Mouse (Mus musculus) hindbrain, embryonic 11.5 days (tissue): ENCODE measurements at regions not wholly inside any gene's neighbourhood (a gene's known extent, or its start where the extent isn't known, plus 50 kb on each side); places are given as distances from the start of the nearest gene placed in this dataset.

Experiments used
- ATAC-seq: fragments of 200-750 bp; cut with Nextera tagmentation; 2 replicates; pipeline ENCODE4 v1.8.0; 2017; ENCODE audit warnings: mild to moderate bottlenecking, moderate TSS enrichment, moderate library complexity; ENCODE audit not compliant: low FRiP score
- DNase-seq: peaks from one replicate; pipeline ENCODE4 v3.0.0-alpha.2; 2015; ENCODE audit warnings: low spot score
- H3K27ac ChIP-seq: fragments of 300-500 bp; sonication (generic); 2 replicates; pipeline ENCODE4 v1.5.1; 2014; ENCODE audit warnings: mild to moderate bottlenecking, low read depth, low read length
- H3K27me3 ChIP-seq: fragments of 300-500 bp; sonication (generic); 2 replicates; pipeline ENCODE4 v1.6.1; 2014; ENCODE audit warnings: mild to moderate bottlenecking, low read length, moderate library complexity, mixed read lengths; ENCODE audit not compliant: control insufficient read depth, insufficient read depth
- H3K36me3 ChIP-seq: fragments of 300-500 bp; sonication (generic); 2 replicates; pipeline ENCODE4 v1.6.1; 2014; ENCODE audit warnings: mild to moderate bottlenecking, low read length, moderate library complexity, mixed read lengths; ENCODE audit not compliant: control insufficient read depth, insufficient read depth
- H3K4me1 ChIP-seq: fragments of 300-500 bp; sonication (generic); replicated peaks from 2 replicates; pipeline ENCODE4 v1.6.1; 2014; ENCODE audit warnings: low read length, mixed read lengths; ENCODE audit not compliant: control insufficient read depth, insufficient read depth
- H3K4me2 ChIP-seq: fragments of 300-500 bp; sonication (generic); replicated peaks from 2 replicates; pipeline ENCODE4 v1.6.1; 2014; ENCODE audit warnings: mild to moderate bottlenecking, low read depth, low read length
- H3K4me3 ChIP-seq: fragments of 300-500 bp; sonication (generic); 2 replicates; pipeline ENCODE4 v1.5.1; 2014; ENCODE audit warnings: low read depth, low read length
- H3K9ac ChIP-seq: fragments of 300-500 bp; sonication (generic); 2 replicates; pipeline ENCODE4 v1.6.1; 2014; ENCODE audit warnings: low read depth, low read length
- H3K9me3 ChIP-seq: fragments of 300-500 bp; sonication (generic); 2 replicates; pipeline ENCODE4 v1.6.1; 2016; ENCODE audit warnings: low read length; ENCODE audit not compliant: control insufficient read depth
- WGBS: fragments of 180-500 bp; shearing (Covaris S2); extraction: QIAGEN DNeasy Blood & Tissue Kit; methylation state at CpG from one replicate; pipeline ENCODE4 v1.1.7; 2014; 5-methylcytosine and 5-hydroxymethylcytosine counted together

GRCm38 (mm10) chr14:72234234-72235075 is 257.2 kb downstream of the Gm9195 start:
- no peaks in the 10 kb centered on the region for H3K4me1 ChIP-seq
- 77% methylated on average over 6 of the region's 6 CpGs for WGBS
- no peak overlapping the region for H3K4me2 ChIP-seq
- H3K9me3 ChIP-seq, result no peaks in the 10 kb centered on the region
- no peaks in the 10 kb centered on the region for H3K36me3 ChIP-seq
- H3K4me3 ChIP-seq, result no peak overlapping the region
- H3K9ac ChIP-seq, result no peak overlapping the region
- no peaks in the 10 kb centered on the region for H3K27me3 ChIP-seq
- no peak for ATAC-seq
- no peak overlapping the region for H3K27ac ChIP-seq
- no peak for DNase-seq

- Histone ChIP-seq H3K27ac (no peak overlapping the region), H3K9me3 (no peaks in the 10 kb centered on the region), H3K9ac (no peak overlapping the region), H3K4me2 (no peak overlapping the region), H3K4me1 (no peaks in the 10 kb centered on the region), H3K4me3 (no peak overlapping the region), H3K36me3 (no peaks in the 10 kb centered on the region), H3K27me3 (no peaks in the 10 kb centered on the region)
- no peak for ATAC-seq
- DNase-seq, result no peak
- WGBS, result 84% methylated on average over 5 of the region's 5 CpGs
These were observed 263.8 kb downstream of the Gm9195 start for GRCm38 (mm10) chr14:72227853-72228252.

GRCm38 (mm10) chr14:72227441-72227840 is 264.2 kb downstream of the Gm9195 start:
- 83% methylated on average over 1 of the region's 1 CpGs for WGBS
- Histone ChIP-seq H3K36me3 (no peaks in the 10 kb centered on the region), H3K9ac (no peak overlapping the region), H3K4me3 (no peak overlapping the region), H3K27ac (no peak overlapping the region), H3K4me1 (no peaks in the 10 kb centered on the region), H3K27me3 (no peaks in the 10 kb centered on the region), H3K4me2 (no peak overlapping the region), H3K9me3 (no peaks in the 10 kb centered on the region)
- no peak for DNase-seq
- no peak for ATAC-seq

GRCm38 (mm10) chr14:72226946-72227345 is 264.7 kb downstream of the Gm9195 start:
- H3K27me3 ChIP-seq, result no peaks in the 10 kb centered on the region
- WGBS, result 79% methylated on average over 1 of the region's 1 CpGs
- ATAC-seq (no peak), DNase-seq (no peak)
- no peaks in the 10 kb centered on the region for H3K4me1 ChIP-seq
- no peak overlapping the region for H3K9ac ChIP-seq
- no peak overlapping the region for H3K4me3 ChIP-seq
- H3K27ac ChIP-seq, result no peak overlapping the region
- H3K4me2 ChIP-seq, result no peak overlapping the region
- H3K9me3 ChIP-seq, result no peaks in the 10 kb centered on the region
- no peaks in the 10 kb centered on the region for H3K36me3 ChIP-seq

- Histone ChIP-seq H3K27me3 (no peaks in the 10 kb centered on the region), H3K4me3 (no peak overlapping the region), H3K36me3 (no peaks in the 10 kb centered on the region), H3K4me2 (no peak overlapping the region), H3K9ac (no peak overlapping the region), H3K27ac (no peak overlapping the region), H3K4me1 (no peaks in the 10 kb centered on the region), H3K9me3 (no peaks in the 10 kb centered on the region)
- peak; percentile 13 for DNase-seq
- no peak for ATAC-seq
- WGBS, result 41% methylated on average over 2 of the region's 2 CpGs
These were observed 268.8 kb downstream of the Gm9195 start for GRCm38 (mm10) chr14:72222836-72223235.

GRCm38 (mm10) chr14:72219523-72219922 is 272.1 kb downstream of the Gm9195 start:
- no peaks in the 10 kb centered on the region for H3K4me1 ChIP-seq

GRCm38 (mm10) chr14:72200307-72200706 is 291.3 kb downstream of the Gm9195 start:
- H3K36me3 ChIP-seq, result no peaks in the 10 kb centered on the region
- DNase-seq (no peak), ATAC-seq (no peak)
- no peaks in the 10 kb centered on the region for H3K9me3 ChIP-seq
- no peak overlapping the region for H3K9ac ChIP-seq
- no peaks in the 10 kb centered on the region for H3K4me1 ChIP-seq
- no peak overlapping the region for H3K4me2 ChIP-seq
- H3K4me3 ChIP-seq, result no peak overlapping the region
- no peaks in the 10 kb centered on the region for H3K27me3 ChIP-seq
- H3K27ac ChIP-seq, result no peak overlapping the region
- WGBS, result 81% methylated on average over 3 of the region's 3 CpGs

More at GRCm38 (mm10) chr14:72219523-72219922, 272.1 kb downstream of the Gm9195 start:
- Histone ChIP-seq H3K27me3 (no peaks in the 10 kb centered on the region), H3K9ac (no peak overlapping the region), H3K27ac (no peak overlapping the region), H3K4me2 (no peak overlapping the region), H3K36me3 (no peaks in the 10 kb centered on the region), H3K4me3 (no peak overlapping the region), H3K9me3 (no peaks in the 10 kb centered on the region)
- 93% methylated on average over 6 of the region's 6 CpGs for WGBS
- DNase-seq (no peak), ATAC-seq (no peak)

GRCm38 (mm10) chr14:72199900-72200299 is 291.7 kb downstream of the Gm9195 start:
- ATAC-seq (no peak), DNase-seq (no peak)
- Histone ChIP-seq H3K27ac (no peak overlapping the region), H3K9me3 (no peaks in the 10 kb centered on the region), H3K27me3 (no peaks in the 10 kb centered on the region), H3K36me3 (no peaks in the 10 kb centered on the region), H3K4me2 (no peak overlapping the region), H3K4me3 (no peak overlapping the region), H3K4me1 (no peaks in the 10 kb centered on the region), H3K9ac (no peak overlapping the region)

GRCm38 (mm10) chr14:72197972-72198371 is 293.7 kb downstream of the Gm9195 start:
- no peaks in the 10 kb centered on the region for H3K4me1 ChIP-seq
- H3K27me3 ChIP-seq, result no peaks in the 10 kb centered on the region
- H3K27ac ChIP-seq, result no peak overlapping the region
- H3K9me3 ChIP-seq, result no peaks in the 10 kb centered on the region
- H3K36me3 ChIP-seq, result no peaks in the 10 kb centered on the region
- DNase-seq, result no peak
- H3K4me2 ChIP-seq, result no peak overlapping the region
- no peak overlapping the region for H3K4me3 ChIP-seq
- WGBS, result 62% methylated on average over 7 of the region's 7 CpGs
- no peak overlapping the region for H3K9ac ChIP-seq
- ATAC-seq, result no peak
